Mouse (Mus musculus): Measurements from ENCODE around the gene Tenm2. TPM values are rescaled to one million over a fixed set of nuclear protein-coding genes. Genes with fewer than 3 reads are reported as not detected.

Gene Tenm2
- total and polyA plus RNA-seq, 3 experiments: not detected

DNA sequence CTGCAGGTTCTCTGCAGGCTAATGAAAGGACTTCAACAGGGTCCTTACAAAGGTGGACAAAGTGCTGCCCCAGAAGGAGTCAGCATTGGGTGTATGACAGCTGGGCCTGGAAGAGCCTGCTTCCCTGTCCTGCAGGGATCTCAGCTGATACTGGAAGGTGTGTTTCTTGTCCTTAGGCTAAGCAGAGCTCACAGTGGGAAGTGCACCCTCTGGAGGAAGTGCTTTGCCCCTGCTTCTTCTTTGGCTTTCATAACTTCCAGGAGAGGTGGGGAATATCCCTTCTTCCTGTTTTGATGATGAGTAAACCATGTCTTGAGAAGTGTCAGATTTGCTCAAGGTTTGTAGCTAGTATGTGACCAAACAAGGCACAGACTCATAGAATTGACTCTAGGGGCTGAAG is 1240.5 kb downstream of the Tenm2 start:
- no peak for TF ChIP-seq UBTF (IDR thresholded peaks at IDR 0.05; ENCODE audit: low read depth, low read length)
- no peak for TF ChIP-seq KAT2A (IDR thresholded peaks at IDR 0.05; ENCODE audit: insufficient replicate concordance, low read length)
- no peak for TF ChIP-seq ETS1 (conservative IDR thresholded peaks at IDR 0.05; ENCODE audit: low read depth, low read length)
- no peak for TF ChIP-seq NELFE (IDR thresholded peaks at IDR 0.05; ENCODE audit: low read depth, low read length)
- TF ChIP-seq CHD1 (IDR thresholded peaks at IDR 0.05; ENCODE audit: low read depth, low read length): no peak
- no peak for TF ChIP-seq CHD2 (IDR thresholded peaks at IDR 0.05; ENCODE audit: low read length)
- no peak for TF ChIP-seq IRF4 (IDR thresholded peaks at IDR 0.05; ENCODE audit: low read depth, low read length)
- TF ChIP-seq ZNF384 (IDR thresholded peaks at IDR 0.05; ENCODE audit: low read depth, low read length): no peak
- Histone ChIP-seq H3K27me3 (replicated peaks) (no peaks in the 10 kb centered on the region), H3K4me1 (ENCODE audit: control insufficient read depth in 1 of 2, insufficient read depth in 2 of 2) (peaks cover 0 to 33% of the 10 kb centered on the region in 2 experiments; a peak in 2 of 4 replicates), H3K36me3 (replicated peaks in 1 of 2; ENCODE audit: control insufficient read depth in 1 of 2, insufficient read depth in 1 of 2, low read length in 1 of 2) (no peaks in the 10 kb centered on the region), H3K9me3 (replicated peaks; ENCODE audit: low read length) (peaks cover 4% of the 10 kb centered on the region), H3K4me2 (ENCODE audit: insufficient read depth, low read depth, poor library complexity, severe bottlenecking) (no peak overlapping the region), H3K4me3 (replicated peaks in 1 of 3; ENCODE audit: low read depth in 2 of 3, low read length in 2 of 3, poor library complexity in 1 of 3) (no peak overlapping the region), H3K27ac (ENCODE audit: insufficient read depth, low read depth) (no peak overlapping the region), H3K79me2 (replicated peaks; ENCODE audit: control insufficient read depth, extremely low read depth, insufficient read depth, poor library complexity, severe bottlenecking) (no peaks in the 10 kb centered on the region), H3K9ac (ENCODE audit: insufficient read depth, low read depth) (no peak overlapping the region)
- dilution Hi-C loops (cut with MboI; ENCODE audit: extremely low pct_ligation_motif_present, extremely low pct_unique_long_range_greater_than_20kb, low sequenced_read_pairs): no loop called here
- in situ Hi-C loops (cut with MboI; ENCODE audit: low pct_ligation_motif_present, low pct_unique_long_range_greater_than_20kb, low sequenced_read_pairs): loop anchor here (10.0 to 25.0 kb wide), 2 partner anchors 131 to 308 kb away; no protein-coding TSS in a partner anchor
- DNase-seq (ENCODE audit: extremely low read depth): no peak

DNA sequence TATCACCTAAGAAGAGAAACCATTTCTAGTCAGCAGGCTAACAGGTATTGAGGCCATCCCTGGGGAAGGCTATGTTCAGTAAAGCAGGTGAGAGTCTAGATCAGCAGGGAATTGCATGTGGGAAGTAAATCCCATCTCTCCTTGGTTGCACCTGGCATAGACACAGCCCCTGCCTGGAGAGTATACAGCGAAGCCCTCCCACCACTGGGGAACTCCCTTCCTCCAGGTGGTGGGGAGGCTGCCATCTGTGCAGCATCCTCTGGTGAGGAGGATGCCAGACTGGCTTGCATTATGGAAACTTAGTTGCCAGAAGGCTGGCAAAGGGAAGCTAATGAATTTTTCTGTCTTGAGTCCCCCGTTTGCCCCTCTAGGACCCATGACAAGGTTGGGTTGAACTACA is 1243.9 kb downstream of the Tenm2 start:
- TF ChIP-seq MAZ (IDR thresholded peaks at IDR 0.05; ENCODE audit: low read depth, low read length) (no peak), USF2 (conservative IDR thresholded peaks at IDR 0.05; ENCODE audit: low read depth, low read length) (no peak), TBP (conservative IDR thresholded peaks at IDR 0.05; ENCODE audit: low read depth, low read length) (no peak), JUN (IDR thresholded peaks at IDR 0.05; ENCODE audit: insufficient read depth, low read depth, low read length) (no peak), PAX5 (IDR thresholded peaks at IDR 0.05; ENCODE audit: low read length) (no peak), CHD2 (IDR thresholded peaks at IDR 0.05; ENCODE audit: low read length) (no peak), NRF1 (IDR thresholded peaks at IDR 0.05; ENCODE audit: low read depth, low read length) (no peak), KAT2A (IDR thresholded peaks at IDR 0.05; ENCODE audit: insufficient replicate concordance, low read length) (no peak), MAX (IDR thresholded peaks at IDR 0.05; ENCODE audit: low read length) (no peak), ZC3H11A (IDR thresholded peaks at IDR 0.05; ENCODE audit: low read depth, low read length) (no peak), SMC3 (IDR thresholded peaks at IDR 0.05; ENCODE audit: low read depth, low read length) (no peak), SIN3A (IDR thresholded peaks at IDR 0.05; ENCODE audit: low read length) (no peak), POLR2A (IDR thresholded peaks at IDR 0.05; ENCODE audit: low read depth, low read length) (no peak), MYC (IDR thresholded peaks at IDR 0.05; ENCODE audit: low read depth, low read length) (no peak)
- Histone ChIP-seq H3K36me3 (replicated peaks in 1 of 2; ENCODE audit: control insufficient read depth in 1 of 2, insufficient read depth in 1 of 2, low read length in 1 of 2) (no peaks in the 10 kb centered on the region), H3K4me1 (ENCODE audit: control insufficient read depth in 1 of 2, insufficient read depth in 2 of 2) (peaks cover 0 to 10% of the 10 kb centered on the region in 2 experiments; a peak in 2 of 4 replicates)

More for the DNA sequence above, 1243.9 kb downstream of the Tenm2 start:
- Histone ChIP-seq H3K27ac (ENCODE audit: insufficient read depth, low read depth) (no peak overlapping the region), H3K9me3 (replicated peaks; ENCODE audit: low read length) (peaks cover 4% of the 10 kb centered on the region), H3K9ac (ENCODE audit: insufficient read depth, low read depth) (no peak overlapping the region), H3K27me3 (replicated peaks) (no peaks in the 10 kb centered on the region), H3K79me2 (replicated peaks; ENCODE audit: control insufficient read depth, extremely low read depth, insufficient read depth, poor library complexity, severe bottlenecking) (no peaks in the 10 kb centered on the region), H3K4me2 (ENCODE audit: insufficient read depth, low read depth, poor library complexity, severe bottlenecking) (no peak overlapping the region), H3K4me3 (replicated peaks in 1 of 3; ENCODE audit: low read depth in 2 of 3, low read length in 2 of 3, poor library complexity in 1 of 3) (no peak overlapping the region)
- in situ Hi-C loops (cut with MboI; ENCODE audit: low pct_ligation_motif_present, low pct_unique_long_range_greater_than_20kb, low sequenced_read_pairs) (loop anchor here (10.0 to 25.0 kb wide), 2 partner anchors 127 to 305 kb away; no protein-coding TSS in a partner anchor), dilution Hi-C loops (cut with MboI; ENCODE audit: extremely low pct_ligation_motif_present, extremely low pct_unique_long_range_greater_than_20kb, low sequenced_read_pairs) (no loop called here)
- DNase-seq (ENCODE audit: extremely low read depth): no peak
